Mouse (Mus musculus): ENCODE measurements around the gene Safb. TPM values are rescaled to one million over a fixed set of nuclear protein-coding genes. Genes with fewer than 3 reads are reported as not detected.

The Safb gene
- total RNA-seq, 1 experiment, result 116 TPM

DNA sequence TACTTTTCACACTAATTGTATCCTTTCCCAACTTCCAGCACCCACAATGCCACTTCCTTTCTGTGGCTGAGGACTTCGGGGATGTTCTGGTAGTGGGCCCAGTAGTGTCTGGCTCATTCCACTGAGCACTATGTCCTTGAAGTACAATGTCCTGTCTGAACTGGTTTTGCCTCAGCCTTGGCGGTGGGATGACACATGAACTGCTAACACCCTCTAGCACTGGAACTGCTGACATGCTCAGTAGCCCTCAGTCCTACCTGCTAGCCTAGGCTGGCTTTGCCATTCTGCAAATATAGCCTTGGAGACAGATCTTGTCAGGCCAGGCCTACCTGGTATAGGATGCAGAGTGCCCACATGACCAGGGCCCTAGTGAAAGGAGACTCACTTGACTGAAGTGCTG is 22.8 kb upstream of the Safb start:
- Histone ChIP-seq H3K4me3 (ENCODE audit: insufficient read depth in 1 of 2, low read depth in 1 of 2, low read length in 2 of 2, poor library complexity in 1 of 2, severe bottlenecking in 1 of 2) (no peak overlapping the region), H3K9ac (ENCODE audit: insufficient read depth, low read depth, low read length, poor library complexity, severe bottlenecking) (no peak overlapping the region), H3K27ac (ENCODE audit: insufficient read depth, low read depth, low read length, poor library complexity, severe bottlenecking) (no peak overlapping the region), H3K4me1 (ENCODE audit: control insufficient read depth in 2 of 2, insufficient read depth in 2 of 2, low read length in 2 of 2, poor library complexity in 1 of 2) (no peaks in the 10 kb centered on the region), H3K9me3 (ENCODE audit: control insufficient read depth, insufficient read depth, low read depth, low read length) (no peaks in the 10 kb centered on the region), H3K36me3 (ENCODE audit: control insufficient read depth, insufficient read depth, low read length, poor library complexity, severe bottlenecking) (peaks cover 60% of the 10 kb centered on the region)
- no peak for TF ChIP-seq MAFK (IDR thresholded peaks at IDR 0.05; ENCODE audit: insufficient read depth, low read depth, low read length)
- TF ChIP-seq HCFC1 (IDR thresholded peaks at IDR 0.05; ENCODE audit: borderline replicate concordance, insufficient read depth, low read length), result no peak
- no peak for TF ChIP-seq CHD2 (IDR thresholded peaks at IDR 0.05; ENCODE audit: low read depth, low read length)
- TF ChIP-seq ZNF384 (IDR thresholded peaks at IDR 0.05; ENCODE audit: low read depth, low read length), result no peak
- no peak for TF ChIP-seq ZC3H11A (IDR thresholded peaks at IDR 0.05; ENCODE audit: borderline replicate concordance, low read depth, low read length)
- no peak for DNase-seq (ENCODE audit: low read depth, low spot score)
- in situ Hi-C loops (cut with MboI; ENCODE audit: low sequenced_read_pairs in 2 of 2, unreplicated experiment in 2 of 2), result no loop called here

DNA sequence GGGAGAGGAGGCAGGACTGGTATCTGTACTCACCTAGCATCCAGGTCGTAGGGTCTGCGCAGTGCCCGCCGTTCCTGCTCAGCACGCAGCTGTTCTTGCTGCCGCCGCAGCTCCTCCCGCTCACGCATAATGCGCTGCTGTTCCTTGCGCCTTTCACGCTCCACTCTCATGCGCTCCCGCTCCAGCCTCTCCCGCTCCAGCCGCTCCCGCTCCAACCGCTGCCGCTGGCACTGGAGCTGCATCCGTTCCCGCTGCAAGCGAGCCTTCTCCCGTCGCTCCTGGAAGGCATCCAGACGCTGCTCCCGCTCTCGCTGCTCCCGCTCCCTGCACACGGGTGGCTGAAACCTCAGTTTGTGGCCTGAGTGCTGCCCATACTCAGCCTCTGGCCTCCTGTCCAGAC is 18.3 kb upstream of the Safb start:
- no peak overlapping the region for H3K27ac ChIP-seq (ENCODE audit: insufficient read depth, low read depth, low read length, poor library complexity, severe bottlenecking)
- H3K4me1 ChIP-seq (ENCODE audit: control insufficient read depth in 2 of 2, insufficient read depth in 2 of 2, low read length in 2 of 2, poor library complexity in 1 of 2), result peaks cover 0 to 3% of the 10 kb centered on the region in 2 experiments; a peak in 1 of 4 replicates
- TF ChIP-seq HCFC1 (IDR thresholded peaks at IDR 0.05; ENCODE audit: borderline replicate concordance, insufficient read depth, low read length), result no peak
- no peak for TF ChIP-seq MAFK (IDR thresholded peaks at IDR 0.05; ENCODE audit: insufficient read depth, low read depth, low read length)
- TF ChIP-seq ZNF384 (IDR thresholded peaks at IDR 0.05; ENCODE audit: low read depth, low read length), result no peak
- no peak for TF ChIP-seq CHD2 (IDR thresholded peaks at IDR 0.05; ENCODE audit: low read depth, low read length)
- H3K9me3 ChIP-seq (ENCODE audit: control insufficient read depth, insufficient read depth, low read depth, low read length), result no peaks in the 10 kb centered on the region
- peak overlapping the region; percentile 14; the same call in 1 of the 2 replicates for H3K9ac ChIP-seq (ENCODE audit: insufficient read depth, low read depth, low read length, poor library complexity, severe bottlenecking)
- peak overlapping the region in 1 of 2 experiments; percentile 1; a peak in 1 of 4 replicates for H3K4me3 ChIP-seq (ENCODE audit: insufficient read depth in 1 of 2, low read depth in 1 of 2, low read length in 2 of 2, poor library complexity in 1 of 2, severe bottlenecking in 1 of 2)
- in situ Hi-C loops (cut with MboI; ENCODE audit: low sequenced_read_pairs in 2 of 2, unreplicated experiment in 2 of 2), result no loop called here
- peaks cover 93% of the 10 kb centered on the region for H3K36me3 ChIP-seq (ENCODE audit: control insufficient read depth, insufficient read depth, low read length, poor library complexity, severe bottlenecking)
- DNase-seq (ENCODE audit: low read depth, low spot score), result no peak

DNA sequence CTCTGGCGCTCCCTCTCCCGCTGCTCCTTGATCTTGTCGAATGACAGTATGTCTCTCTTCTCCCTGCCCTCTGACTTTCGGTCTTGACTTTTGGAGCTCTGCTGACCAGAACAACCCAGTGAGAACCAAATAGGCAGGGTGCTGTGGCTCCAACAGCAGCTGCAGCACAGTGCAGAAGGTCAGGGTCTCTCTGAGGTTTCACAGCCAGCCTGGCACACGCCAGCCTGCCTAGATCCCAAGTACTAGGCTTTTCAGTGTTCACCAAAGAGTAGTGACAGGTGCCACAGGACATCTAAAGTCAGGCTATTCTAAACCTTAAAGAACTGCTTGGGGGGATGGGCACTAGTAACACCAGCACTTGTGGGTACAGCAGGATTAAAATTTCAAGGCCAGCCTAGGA is 17.7 kb upstream of the Safb start:
- H3K9ac ChIP-seq (ENCODE audit: insufficient read depth, low read depth, low read length, poor library complexity, severe bottlenecking), result no peak overlapping the region; the same call in 1 of the 2 replicates
- no peaks in the 10 kb centered on the region for H3K9me3 ChIP-seq (ENCODE audit: control insufficient read depth, insufficient read depth, low read depth, low read length)
- no peak for DNase-seq (ENCODE audit: low read depth, low spot score)
- H3K4me3 ChIP-seq (ENCODE audit: insufficient read depth in 1 of 2, low read depth in 1 of 2, low read length in 2 of 2, poor library complexity in 1 of 2, severe bottlenecking in 1 of 2), result no peak overlapping the region
- peaks cover 0 to 3% of the 10 kb centered on the region in 2 experiments; a peak in 1 of 4 replicates for H3K4me1 ChIP-seq (ENCODE audit: control insufficient read depth in 2 of 2, insufficient read depth in 2 of 2, low read length in 2 of 2, poor library complexity in 1 of 2)
- TF ChIP-seq MAFK (IDR thresholded peaks at IDR 0.05; ENCODE audit: insufficient read depth, low read depth, low read length) (no peak), HCFC1 (IDR thresholded peaks at IDR 0.05; ENCODE audit: borderline replicate concordance, insufficient read depth, low read length) (no peak), CHD2 (IDR thresholded peaks at IDR 0.05; ENCODE audit: low read depth, low read length) (no peak), ZC3H11A (IDR thresholded peaks at IDR 0.05; ENCODE audit: borderline replicate concordance, low read depth, low read length) (no peak), ZNF384 (IDR thresholded peaks at IDR 0.05; ENCODE audit: low read depth, low read length) (no peak)
- no peak overlapping the region for H3K27ac ChIP-seq (ENCODE audit: insufficient read depth, low read depth, low read length, poor library complexity, severe bottlenecking)
- peaks cover 92% of the 10 kb centered on the region for H3K36me3 ChIP-seq (ENCODE audit: control insufficient read depth, insufficient read depth, low read length, poor library complexity, severe bottlenecking)
- in situ Hi-C loops (cut with MboI; ENCODE audit: low sequenced_read_pairs in 2 of 2, unreplicated experiment in 2 of 2), result no loop called here

DNA sequence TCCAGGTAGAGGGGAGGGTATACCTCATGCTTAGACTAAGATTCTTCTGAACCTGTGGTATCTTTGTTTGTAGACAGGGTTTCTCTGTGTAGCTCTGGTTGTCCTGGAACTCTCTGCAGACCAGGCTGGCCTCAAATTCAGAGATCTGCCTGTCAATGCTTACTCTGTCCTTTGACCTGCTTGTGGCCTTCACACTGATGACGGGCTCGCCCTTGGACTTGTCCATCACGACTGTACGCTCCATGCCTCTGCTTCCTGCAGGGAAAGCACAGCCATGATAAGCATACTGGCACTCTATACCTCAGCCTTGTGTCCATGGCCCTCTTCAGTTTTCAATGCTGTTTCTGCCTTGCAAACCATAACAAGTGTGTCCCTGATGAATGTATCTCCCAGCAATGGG is 17.3 kb upstream of the Safb start:
- no peak overlapping the region for H3K27ac ChIP-seq (ENCODE audit: insufficient read depth, low read depth, low read length, poor library complexity, severe bottlenecking)
- H3K4me1 ChIP-seq (ENCODE audit: control insufficient read depth in 2 of 2, insufficient read depth in 2 of 2, low read length in 2 of 2, poor library complexity in 1 of 2), result peaks cover 0 to 3% of the 10 kb centered on the region in 2 experiments; a peak in 1 of 4 replicates
- in situ Hi-C loops (cut with MboI; ENCODE audit: low sequenced_read_pairs in 2 of 2, unreplicated experiment in 2 of 2), result no loop called here
- H3K9me3 ChIP-seq (ENCODE audit: control insufficient read depth, insufficient read depth, low read depth, low read length), result no peaks in the 10 kb centered on the region
- TF ChIP-seq CHD2 (IDR thresholded peaks at IDR 0.05; ENCODE audit: low read depth, low read length) (no peak), HCFC1 (IDR thresholded peaks at IDR 0.05; ENCODE audit: borderline replicate concordance, insufficient read depth, low read length) (no peak), MAFK (IDR thresholded peaks at IDR 0.05; ENCODE audit: insufficient read depth, low read depth, low read length) (no peak), ZC3H11A (IDR thresholded peaks at IDR 0.05; ENCODE audit: borderline replicate concordance, low read depth, low read length) (no peak), ZNF384 (IDR thresholded peaks at IDR 0.05; ENCODE audit: low read depth, low read length) (no peak)
- H3K9ac ChIP-seq (ENCODE audit: insufficient read depth, low read depth, low read length, poor library complexity, severe bottlenecking), result no peak overlapping the region
- peaks cover 92% of the 10 kb centered on the region for H3K36me3 ChIP-seq (ENCODE audit: control insufficient read depth, insufficient read depth, low read length, poor library complexity, severe bottlenecking)
- no peak for DNase-seq (ENCODE audit: low read depth, low spot score)
- no peak overlapping the region for H3K4me3 ChIP-seq (ENCODE audit: insufficient read depth in 1 of 2, low read depth in 1 of 2, low read length in 2 of 2, poor library complexity in 1 of 2, severe bottlenecking in 1 of 2)

DNA sequence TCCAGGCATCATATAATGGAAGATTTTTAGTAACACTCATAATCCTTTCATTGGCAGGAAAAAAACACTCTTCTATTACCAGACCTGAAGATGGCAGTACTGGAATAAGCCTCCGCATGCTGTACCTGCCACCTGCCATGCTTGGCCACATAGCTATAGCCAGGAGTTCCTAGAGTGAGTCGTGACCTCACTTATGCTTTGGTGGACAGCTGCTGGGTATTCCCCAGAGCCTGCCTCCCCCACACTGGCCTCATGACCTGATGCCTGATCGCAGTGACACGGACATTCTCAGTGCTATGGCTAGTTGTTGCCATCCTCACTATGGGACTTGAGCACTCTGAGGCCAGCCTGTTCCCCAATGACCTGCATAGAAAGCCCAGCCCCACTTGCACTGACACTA is 14.3 kb upstream of the Safb start:
- Histone ChIP-seq H3K9ac (ENCODE audit: insufficient read depth, low read depth, low read length, poor library complexity, severe bottlenecking) (no peak overlapping the region), H3K4me3 (ENCODE audit: insufficient read depth in 1 of 2, low read depth in 1 of 2, low read length in 2 of 2, poor library complexity in 1 of 2, severe bottlenecking in 1 of 2) (no peak overlapping the region), H3K9me3 (ENCODE audit: control insufficient read depth, insufficient read depth, low read depth, low read length) (no peaks in the 10 kb centered on the region), H3K27ac (ENCODE audit: insufficient read depth, low read depth, low read length, poor library complexity, severe bottlenecking) (no peak overlapping the region), H3K36me3 (ENCODE audit: control insufficient read depth, insufficient read depth, low read length, poor library complexity, severe bottlenecking) (peaks cover 89% of the 10 kb centered on the region), H3K4me1 (ENCODE audit: control insufficient read depth in 2 of 2, insufficient read depth in 2 of 2, low read length in 2 of 2, poor library complexity in 1 of 2) (peaks cover 0 to 3% of the 10 kb centered on the region in 2 experiments; a peak in 1 of 4 replicates)
- no peak for TF ChIP-seq CHD2 (IDR thresholded peaks at IDR 0.05; ENCODE audit: low read depth, low read length)
- no peak for TF ChIP-seq MAFK (IDR thresholded peaks at IDR 0.05; ENCODE audit: insufficient read depth, low read depth, low read length)
- no peak for TF ChIP-seq ZNF384 (IDR thresholded peaks at IDR 0.05; ENCODE audit: low read depth, low read length)
- TF ChIP-seq ZC3H11A (IDR thresholded peaks at IDR 0.05; ENCODE audit: borderline replicate concordance, low read depth, low read length), result no peak
- TF ChIP-seq HCFC1 (IDR thresholded peaks at IDR 0.05; ENCODE audit: borderline replicate concordance, insufficient read depth, low read length), result no peak
- no peak for DNase-seq (ENCODE audit: low read depth, low spot score)
- in situ Hi-C loops (cut with MboI; ENCODE audit: low sequenced_read_pairs in 2 of 2, unreplicated experiment in 2 of 2), result no loop called here
